Mouse (Mus musculus): ENCODE data around the gene Ano6. TPM values are rescaled to one million over a fixed set of nuclear protein-coding genes. Genes with fewer than 3 reads are reported as not detected.

Gene Ano6
- polyA plus RNA-seq, 1 experiment from 2014 or later = 16.2 TPM

DNA sequence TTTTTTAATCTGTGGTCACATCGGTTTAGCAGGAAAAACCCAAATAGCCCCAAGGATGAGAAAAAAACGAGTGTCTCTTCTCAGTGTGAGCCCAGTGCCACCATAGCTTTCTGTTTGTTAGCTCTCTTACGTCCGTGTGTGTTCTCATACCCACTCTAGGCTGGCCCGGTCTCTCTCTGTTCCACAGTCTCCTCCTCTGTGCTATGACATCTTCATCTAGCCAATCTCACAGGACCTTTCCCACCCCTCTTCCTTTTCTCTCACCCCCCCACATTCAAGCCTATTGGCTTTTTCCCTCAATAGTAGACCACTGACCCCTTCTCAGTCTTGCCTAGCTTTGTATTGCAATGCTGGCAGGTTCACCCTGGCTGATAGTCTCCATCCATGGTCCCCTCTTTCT is 179.5 kb downstream of the Ano6 start:
- no peak overlapping the region for H3K4me3 ChIP-seq (ENCODE audit: low read depth, low read length)
- no peak overlapping the region for H3K4me2 ChIP-seq (replicated peaks; ENCODE audit: low read depth)
- no peak overlapping the region for H3K27ac ChIP-seq (replicated peaks)
- DNase-seq (ENCODE audit: low spot score) (no peak), ATAC-seq (ENCODE audit: low FRiP score, low TSS enrichment) (no peak)
- peaks cover 18% of the 10 kb centered on the region for H3K36me3 ChIP-seq (ENCODE audit: control insufficient read depth, insufficient read depth, low read length)
- H3K9ac ChIP-seq (ENCODE audit: low read length) = no peak overlapping the region
- WGBS = 87% methylated on average over 5 of the region's 5 CpGs
- H3K27me3 ChIP-seq (ENCODE audit: control insufficient read depth, insufficient read depth, low read length) = no peaks in the 10 kb centered on the region
- TF ChIP-seq CTCF (IDR thresholded peaks at IDR 0.05; ENCODE audit: low read depth) = no peak
- no peak for TF ChIP-seq EP300 (optimal IDR thresholded peaks at IDR 0.05)
- no peaks in the 10 kb centered on the region for H3K4me1 ChIP-seq (replicated peaks; ENCODE audit: control insufficient read depth, insufficient read depth)
- no peaks in the 10 kb centered on the region for H3K9me3 ChIP-seq (ENCODE audit: control insufficient read depth, low read length)

DNA sequence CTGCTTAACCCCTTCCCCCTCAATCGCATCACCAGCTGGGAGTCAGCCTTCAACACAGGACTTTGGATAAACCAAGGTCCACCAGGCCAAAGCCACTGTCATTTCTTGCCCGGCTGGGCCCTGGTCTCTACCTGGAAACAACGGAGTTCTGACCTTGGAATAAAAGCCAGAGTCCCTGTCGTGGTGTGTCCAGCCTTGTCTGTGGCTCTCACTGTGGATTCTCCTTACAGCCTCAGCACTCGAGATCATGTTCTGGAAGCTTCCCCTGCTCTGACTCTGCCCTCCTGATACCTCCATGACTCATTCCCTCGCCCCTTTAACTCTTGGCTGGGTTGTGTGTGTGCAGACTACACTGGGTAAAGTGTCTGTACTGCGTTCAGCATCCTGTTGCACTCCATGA is 180.0 kb downstream of the Ano6 start:
- H3K4me2 ChIP-seq (replicated peaks; ENCODE audit: low read depth) = no peak overlapping the region
- TF ChIP-seq CTCF (IDR thresholded peaks at IDR 0.05; ENCODE audit: low read depth) (no peak), EP300 (optimal IDR thresholded peaks at IDR 0.05) (no peak)
- 84% methylated on average over 7 of the region's 7 CpGs for WGBS
- H3K4me3 ChIP-seq (ENCODE audit: low read depth, low read length) = no peak overlapping the region
- peaks cover 18% of the 10 kb centered on the region for H3K36me3 ChIP-seq (ENCODE audit: control insufficient read depth, insufficient read depth, low read length)
- ATAC-seq (ENCODE audit: low FRiP score, low TSS enrichment) (no peak), DNase-seq (ENCODE audit: low spot score) (no peak)
- H3K4me1 ChIP-seq (replicated peaks; ENCODE audit: control insufficient read depth, insufficient read depth) = no peaks in the 10 kb centered on the region
- H3K27ac ChIP-seq (replicated peaks) = no peak overlapping the region
- H3K9me3 ChIP-seq (ENCODE audit: control insufficient read depth, low read length) = no peaks in the 10 kb centered on the region
- H3K9ac ChIP-seq (ENCODE audit: low read length) = no peak overlapping the region
- no peaks in the 10 kb centered on the region for H3K27me3 ChIP-seq (ENCODE audit: control insufficient read depth, insufficient read depth, low read length)

DNA sequence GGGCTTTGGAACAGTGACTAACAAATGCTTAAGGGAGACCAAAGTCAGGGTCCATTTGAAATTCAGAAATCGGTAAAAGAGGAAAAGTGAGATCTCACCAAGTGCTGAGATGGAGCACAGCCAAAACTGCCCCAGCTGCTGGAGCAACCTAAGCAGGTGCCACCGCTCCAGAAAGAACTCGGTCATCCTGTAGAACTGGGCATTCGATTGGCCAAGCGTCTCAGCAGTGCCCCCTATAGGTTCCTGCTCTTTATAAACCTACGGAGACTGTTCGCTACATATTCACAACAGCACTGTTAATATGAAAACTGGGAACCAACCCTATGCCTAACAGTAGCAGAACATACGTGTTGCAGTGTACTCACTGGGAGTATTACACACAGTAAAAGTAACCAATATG is 180.7 kb downstream of the Ano6 start:
- ATAC-seq (ENCODE audit: low FRiP score, low TSS enrichment) (no peak), DNase-seq (ENCODE audit: low spot score) (no peak)
- Histone ChIP-seq H3K4me1 (replicated peaks; ENCODE audit: control insufficient read depth, insufficient read depth) (no peaks in the 10 kb centered on the region), H3K4me2 (replicated peaks; ENCODE audit: low read depth) (no peak overlapping the region), H3K9me3 (ENCODE audit: control insufficient read depth, low read length) (no peaks in the 10 kb centered on the region), H3K36me3 (ENCODE audit: control insufficient read depth, insufficient read depth, low read length) (peaks cover 18% of the 10 kb centered on the region), H3K9ac (ENCODE audit: low read length) (no peak overlapping the region), H3K27ac (replicated peaks) (no peak overlapping the region), H3K4me3 (ENCODE audit: low read depth, low read length) (no peak overlapping the region), H3K27me3 (ENCODE audit: control insufficient read depth, insufficient read depth, low read length) (no peaks in the 10 kb centered on the region)
- peak; percentile 38 for TF ChIP-seq CTCF (IDR thresholded peaks at IDR 0.05; ENCODE audit: low read depth)
- no peak for TF ChIP-seq EP300 (optimal IDR thresholded peaks at IDR 0.05)
- 93% methylated on average over 8 of the region's 8 CpGs for WGBS

DNA sequence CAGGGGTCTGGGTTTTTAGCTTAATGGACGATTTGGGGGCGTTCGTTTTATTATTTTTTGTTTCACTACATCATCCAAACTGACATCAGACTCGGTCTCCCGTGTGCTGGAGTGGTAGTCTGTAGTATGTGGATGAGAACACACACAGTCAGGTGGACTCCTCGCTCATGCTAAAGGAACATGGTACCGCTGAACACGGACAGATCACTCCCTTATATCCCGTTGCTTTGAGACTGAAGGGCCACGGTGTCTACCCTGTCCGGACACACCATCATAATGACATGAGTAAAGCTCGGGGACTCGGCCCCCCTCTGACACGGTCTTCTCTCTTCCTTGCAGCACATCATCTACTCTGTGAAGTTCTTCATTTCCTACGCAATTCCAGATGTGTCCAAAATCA is 181.5 kb downstream of the Ano6 start:
- ATAC-seq (ENCODE audit: low FRiP score, low TSS enrichment) (no peak), DNase-seq (ENCODE audit: low spot score) (no peak)
- Histone ChIP-seq H3K4me1 (replicated peaks; ENCODE audit: control insufficient read depth, insufficient read depth) (no peaks in the 10 kb centered on the region), H3K36me3 (ENCODE audit: control insufficient read depth, insufficient read depth, low read length) (peaks cover 18% of the 10 kb centered on the region), H3K9me3 (ENCODE audit: control insufficient read depth, low read length) (no peaks in the 10 kb centered on the region), H3K27ac (replicated peaks) (no peak overlapping the region), H3K9ac (ENCODE audit: low read length) (no peak overlapping the region), H3K27me3 (ENCODE audit: control insufficient read depth, insufficient read depth, low read length) (no peaks in the 10 kb centered on the region), H3K4me3 (ENCODE audit: low read depth, low read length) (no peak overlapping the region), H3K4me2 (replicated peaks; ENCODE audit: low read depth) (no peak overlapping the region)
- no peak for TF ChIP-seq CTCF (IDR thresholded peaks at IDR 0.05; ENCODE audit: low read depth)
- TF ChIP-seq EP300 (optimal IDR thresholded peaks at IDR 0.05) = no peak
- 96% methylated on average over 15 of the region's 15 CpGs for WGBS

DNA sequence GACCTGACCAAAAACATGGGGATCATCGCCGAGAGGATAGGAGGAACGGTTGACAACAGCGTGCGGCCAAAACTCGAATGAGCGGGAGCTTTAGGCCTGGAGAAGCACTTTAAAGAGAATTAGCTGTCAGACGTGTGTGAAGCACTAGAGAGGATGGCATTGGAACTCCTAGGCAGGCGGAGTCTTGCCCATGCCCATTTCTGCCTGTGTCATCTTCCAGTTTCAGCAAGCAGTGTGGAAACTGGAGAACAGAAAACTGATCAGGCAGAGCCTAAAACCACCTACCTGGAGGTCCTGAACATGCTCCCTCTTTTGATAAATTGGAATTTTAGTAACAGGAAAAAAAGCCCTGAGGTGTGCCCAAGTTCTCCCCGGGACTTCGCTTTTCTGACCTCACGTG is 182.0 kb downstream of the Ano6 start:
- DNase-seq (ENCODE audit: low spot score) = no peak
- Histone ChIP-seq H3K4me3 (ENCODE audit: low read depth, low read length) (no peak overlapping the region), H3K4me1 (replicated peaks; ENCODE audit: control insufficient read depth, insufficient read depth) (no peaks in the 10 kb centered on the region), H3K9me3 (ENCODE audit: control insufficient read depth, low read length) (no peaks in the 10 kb centered on the region), H3K36me3 (ENCODE audit: control insufficient read depth, insufficient read depth, low read length) (peaks cover 16% of the 10 kb centered on the region), H3K9ac (ENCODE audit: low read length) (no peak overlapping the region), H3K4me2 (replicated peaks; ENCODE audit: low read depth) (no peak overlapping the region), H3K27me3 (ENCODE audit: control insufficient read depth, insufficient read depth, low read length) (no peaks in the 10 kb centered on the region), H3K27ac (replicated peaks) (no peak overlapping the region)
- ATAC-seq (ENCODE audit: low FRiP score, low TSS enrichment) = no peak
- TF ChIP-seq EP300 (optimal IDR thresholded peaks at IDR 0.05) = no peak
- TF ChIP-seq CTCF (IDR thresholded peaks at IDR 0.05; ENCODE audit: low read depth) = no peak
- WGBS = 95% methylated on average over 12 of the region's 12 CpGs

DNA sequence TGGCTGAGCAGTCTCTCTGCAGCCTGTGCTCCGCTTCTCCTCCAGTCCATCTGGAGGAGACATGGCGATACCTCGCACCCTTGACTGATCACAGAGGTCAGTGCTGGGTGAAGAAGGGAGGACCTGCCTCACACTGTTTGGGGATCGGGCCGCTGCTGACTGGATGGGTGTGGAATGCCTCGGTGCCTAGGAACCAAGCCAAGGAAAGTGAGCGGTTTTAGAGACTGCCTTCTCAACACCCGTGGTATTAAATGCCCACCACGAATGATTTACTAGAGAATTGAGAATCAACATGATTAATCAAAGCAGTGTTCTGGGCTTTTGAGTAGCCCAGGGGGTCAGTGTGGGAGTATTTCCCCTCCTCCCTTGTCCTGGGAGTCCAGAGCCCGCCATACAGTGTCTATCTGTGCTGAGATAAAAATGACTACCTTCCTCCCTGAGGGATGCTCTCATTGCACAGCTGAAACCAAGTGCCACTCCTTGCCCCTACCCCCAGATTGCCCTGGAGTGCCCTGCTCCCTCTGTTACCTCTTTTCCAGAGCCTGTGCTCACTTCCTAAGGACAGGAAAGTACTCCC is 183.5 kb downstream of the Ano6 start:
- H3K9me3 ChIP-seq (ENCODE audit: control insufficient read depth, low read length) = no peaks in the 10 kb centered on the region
- TF ChIP-seq EP300 (optimal IDR thresholded peaks at IDR 0.05) (no peak), CTCF (IDR thresholded peaks at IDR 0.05; ENCODE audit: low read depth) (no peak)
- DNase-seq (ENCODE audit: low spot score) (no peak), ATAC-seq (ENCODE audit: low FRiP score, low TSS enrichment) (peak; percentile 36; the same call in 1 of the 2 replicates)
- H3K9ac ChIP-seq (ENCODE audit: low read length) = no peak overlapping the region
- no peak overlapping the region for H3K4me3 ChIP-seq (ENCODE audit: low read depth, low read length)
- no peaks in the 10 kb centered on the region for H3K4me1 ChIP-seq (replicated peaks; ENCODE audit: control insufficient read depth, insufficient read depth)
- 56% methylated on average over 10 of the region's 10 CpGs for WGBS
- H3K4me2 ChIP-seq (replicated peaks; ENCODE audit: low read depth) = no peak overlapping the region
- H3K27me3 ChIP-seq (ENCODE audit: control insufficient read depth, insufficient read depth, low read length) = no peaks in the 10 kb centered on the region
- H3K27ac ChIP-seq (replicated peaks) = no peak overlapping the region
- peaks cover 14% of the 10 kb centered on the region; the same call in 1 of the 2 replicates for H3K36me3 ChIP-seq (ENCODE audit: control insufficient read depth, insufficient read depth, low read length)

Measured in stomach, postnatal 0 days (tissue).